Mouse (Mus musculus): Measurements from ENCODE around the gene Pck1. TPM values are rescaled to one million over a fixed set of nuclear protein-coding genes. Genes with fewer than 3 reads are reported as not detected.
A peak's percentile ranks its signal among the peaks of the same experiment; 100 is the strongest.

The Pck1 gene
- total RNA-seq, 2 experiments from 2014 or later: 9.1 to 17.4 TPM

GRCm38 (mm10) chr2:173173521-173174511, 21.0 kb downstream of the Pck1 start:
- no peak for DNase-seq

GRCm38 (mm10) chr2:173174569-173174968, 21.7 kb downstream of the Pck1 start:
- no peak for DNase-seq

GRCm38 (mm10) chr2:173175703-173176102, 22.9 kb downstream of the Pck1 start:
- no peak for DNase-seq

- no peak for DNase-seq
Observed at GRCm38 (mm10) chr2:173177481-173177880, 24.6 kb downstream of the Pck1 start.

GRCm38 (mm10) chr2:173177951-173178350, 25.1 kb downstream of the Pck1 start:
- no peak for DNase-seq

- no peak for DNase-seq
Observed at GRCm38 (mm10) chr2:173179046-173179445, 26.2 kb downstream of the Pck1 start.

GRCm38 (mm10) chr2:173180026-173180425, 27.2 kb downstream of the Pck1 start:
- DNase-seq: no peak

- no peak for DNase-seq
Observed at GRCm38 (mm10) chr2:173180721-173181388, 28.0 kb downstream of the Pck1 start.

GRCm38 (mm10) chr2:173181486-173181885, 28.6 kb downstream of the Pck1 start:
- DNase-seq: no peak

- no peak for DNase-seq
Observed at GRCm38 (mm10) chr2:173181901-173182300, 29.1 kb downstream of the Pck1 start.

GRCm38 (mm10) chr2:173182796-173183195, 29.9 kb downstream of the Pck1 start:
- no peak for DNase-seq

GRCm38 (mm10) chr2:173183311-173183710, 30.5 kb downstream of the Pck1 start:
- no peak for DNase-seq

- DNase-seq: peak; percentile 79
Observed at GRCm38 (mm10) chr2:173183836-173184460, 31.1 kb downstream of the Pck1 start.

GRCm38 (mm10) chr2:173184475-173185080, 31.7 kb downstream of the Pck1 start:
- no peak for DNase-seq

GRCm38 (mm10) chr2:173185282-173185681, 32.4 kb downstream of the Pck1 start:
- no peak for DNase-seq

- peak; percentile 95 for DNase-seq
Observed at GRCm38 (mm10) chr2:173186047-173186943, 33.4 kb downstream of the Pck1 start.

- DNase-seq: no peak
Observed at GRCm38 (mm10) chr2:173187182-173187855, 34.5 kb downstream of the Pck1 start.

GRCm38 (mm10) chr2:173194796-173195195, 41.9 kb downstream of the Pck1 start:
- no peak for DNase-seq

GRCm38 (mm10) chr2:173202924-173203689, 50.3 kb downstream of the Pck1 start:
- no peak for DNase-seq

GRCm38 (mm10) chr2:173203726-173204125, 50.9 kb downstream of the Pck1 start:
- DNase-seq: no peak

All from gastrocnemius, postnatal 10 days (tissue).